Mouse (Mus musculus): Measurements from ENCODE around the gene B2m. TPM values are rescaled to one million over a fixed set of nuclear protein-coding genes. Genes with fewer than 3 reads are reported as not detected.

The B2m gene
- polyA plus RNA-seq, 2 experiments, result 145 to 308 TPM

GRCm38 (mm10) chr2:122159667-122160066 is 12.2 kb downstream of the B2m start:
- WGBS, result 88% methylated on average over 6 of the region's 6 CpGs
- H3K9me3 ChIP-seq (ENCODE audit: control insufficient read depth, low read length), result no peaks in the 10 kb centered on the region
- DNase-seq (ENCODE audit: low spot score) (no peak), ATAC-seq (ENCODE audit: low FRiP score, low read depth) (no peak)
- H3K27me3 ChIP-seq (ENCODE audit: control insufficient read depth, insufficient read depth, low read length), result no peaks in the 10 kb centered on the region
- H3K4me3 ChIP-seq (replicated peaks; ENCODE audit: low read length), result no peak overlapping the region
- peaks cover 6% of the 10 kb centered on the region; the same call in 1 of the 2 replicates for H3K36me3 ChIP-seq (ENCODE audit: control insufficient read depth, insufficient read depth, low read length)
- H3K9ac ChIP-seq (ENCODE audit: low read depth, low read length, severe bottlenecking), result no peak overlapping the region; the same call in 1 of the 2 replicates
- H3K4me1 ChIP-seq (ENCODE audit: control insufficient read depth, insufficient read depth, low read length), result 0 out of 2 replicates have a peak, but pooled peaks cover 4% of the 10 kb centered on the region
- TF ChIP-seq POLR2A (IDR thresholded peaks at IDR 0.05; ENCODE audit: borderline replicate concordance, extremely low read depth, insufficient read depth, insufficient read length), result no peak
- H3K4me2 ChIP-seq (replicated peaks; ENCODE audit: low read depth, low read length, severe bottlenecking), result no peak overlapping the region
- H3K27ac ChIP-seq (replicated peaks; ENCODE audit: low read depth, low read length), result no peak overlapping the region

GRCm38 (mm10) chr2:122160680-122161079 is 13.2 kb downstream of the B2m start, which contains the start of gene Trim69:
Gene Trim69 (plus strand): TSS chr2:122160700.
- DNase-seq (ENCODE audit: low spot score) (peak; percentile 79), ATAC-seq (ENCODE audit: low FRiP score, low read depth) (no peak)

GRCm38 (mm10) chr2:122161542-122161941 is 14.1 kb downstream of the B2m start:
- no peak overlapping the region for H3K4me3 ChIP-seq (replicated peaks; ENCODE audit: low read length)
- no peaks in the 10 kb centered on the region for H3K36me3 ChIP-seq (ENCODE audit: control insufficient read depth, insufficient read depth, low read length)
- no peak overlapping the region for H3K9ac ChIP-seq (ENCODE audit: low read depth, low read length, severe bottlenecking)
- no peak for TF ChIP-seq POLR2A (IDR thresholded peaks at IDR 0.05; ENCODE audit: borderline replicate concordance, extremely low read depth, insufficient read depth, insufficient read length)
- H3K27me3 ChIP-seq (ENCODE audit: control insufficient read depth, insufficient read depth, low read length), result no peaks in the 10 kb centered on the region
- ATAC-seq (ENCODE audit: low FRiP score, low read depth), result no peak
- no peak overlapping the region for H3K27ac ChIP-seq (replicated peaks; ENCODE audit: low read depth, low read length)
- H3K4me2 ChIP-seq (replicated peaks; ENCODE audit: low read depth, low read length, severe bottlenecking), result no peak overlapping the region
- no peak for DNase-seq (ENCODE audit: low spot score)
- 0 out of 2 replicates have a peak, but pooled peaks cover 4% of the 10 kb centered on the region for H3K4me1 ChIP-seq (ENCODE audit: control insufficient read depth, insufficient read depth, low read length)
- H3K9me3 ChIP-seq (ENCODE audit: control insufficient read depth, low read length), result no peaks in the 10 kb centered on the region
- 46% methylated on average over 4 of the region's 4 CpGs for WGBS

More at GRCm38 (mm10) chr2:122160680-122161079, 13.2 kb downstream of the B2m start, which contains the start of gene Trim69:
- H3K27ac ChIP-seq (replicated peaks; ENCODE audit: low read depth, low read length), result no peak within 1 kb of the TSS
- H3K9me3 ChIP-seq (ENCODE audit: control insufficient read depth, low read length), result no peaks in the 10 kb centered on the region
- H3K9ac ChIP-seq (ENCODE audit: low read depth, low read length, severe bottlenecking), result no peak within 1 kb of the TSS; the same call in 1 of the 2 replicates
- no peak within 1 kb of the TSS for H3K4me2 ChIP-seq (replicated peaks; ENCODE audit: low read depth, low read length, severe bottlenecking)
- no peaks in the 10 kb centered on the region for H3K36me3 ChIP-seq (ENCODE audit: control insufficient read depth, insufficient read depth, low read length)
- WGBS, result 46% methylated on average over 2 of the region's 2 CpGs
- no peak for TF ChIP-seq POLR2A (IDR thresholded peaks at IDR 0.05; ENCODE audit: borderline replicate concordance, extremely low read depth, insufficient read depth, insufficient read length)
- H3K4me1 ChIP-seq (ENCODE audit: control insufficient read depth, insufficient read depth, low read length), result 0 out of 2 replicates have a peak, but pooled peaks cover 4% of the 10 kb centered on the region
- H3K4me3 ChIP-seq (replicated peaks; ENCODE audit: low read length), result no peak within 1 kb of the TSS
- no peaks in the 10 kb centered on the region for H3K27me3 ChIP-seq (ENCODE audit: control insufficient read depth, insufficient read depth, low read length)

GRCm38 (mm10) chr2:122162529-122162928 is 15.0 kb downstream of the B2m start:
- WGBS, result 84% methylated on average over 2 of the region's 2 CpGs
- DNase-seq (ENCODE audit: low spot score) (no peak), ATAC-seq (ENCODE audit: low FRiP score, low read depth) (no peak)
- H3K36me3 ChIP-seq (ENCODE audit: control insufficient read depth, insufficient read depth, low read length), result no peaks in the 10 kb centered on the region
- H3K9me3 ChIP-seq (ENCODE audit: control insufficient read depth, low read length), result no peaks in the 10 kb centered on the region
- no peak overlapping the region for H3K4me2 ChIP-seq (replicated peaks; ENCODE audit: low read depth, low read length, severe bottlenecking)
- no peak overlapping the region for H3K9ac ChIP-seq (ENCODE audit: low read depth, low read length, severe bottlenecking)
- no peak overlapping the region for H3K4me3 ChIP-seq (replicated peaks; ENCODE audit: low read length)
- 0 out of 2 replicates have a peak, but pooled peaks cover 4% of the 10 kb centered on the region for H3K4me1 ChIP-seq (ENCODE audit: control insufficient read depth, insufficient read depth, low read length)
- H3K27ac ChIP-seq (replicated peaks; ENCODE audit: low read depth, low read length), result no peak overlapping the region
- no peak for TF ChIP-seq POLR2A (IDR thresholded peaks at IDR 0.05; ENCODE audit: borderline replicate concordance, extremely low read depth, insufficient read depth, insufficient read length)
- no peaks in the 10 kb centered on the region for H3K27me3 ChIP-seq (ENCODE audit: control insufficient read depth, insufficient read depth, low read length)

GRCm38 (mm10) chr2:122163430-122164195 is 16.1 kb downstream of the B2m start:
- H3K36me3 ChIP-seq (ENCODE audit: control insufficient read depth, insufficient read depth, low read length), result no peaks in the 10 kb centered on the region
- no peak for TF ChIP-seq POLR2A (IDR thresholded peaks at IDR 0.05; ENCODE audit: borderline replicate concordance, extremely low read depth, insufficient read depth, insufficient read length)
- 0 out of 2 replicates have a peak, but pooled peaks cover 4% of the 10 kb centered on the region for H3K4me1 ChIP-seq (ENCODE audit: control insufficient read depth, insufficient read depth, low read length)
- no peak overlapping the region for H3K9ac ChIP-seq (ENCODE audit: low read depth, low read length, severe bottlenecking)
- no peak overlapping the region for H3K4me3 ChIP-seq (replicated peaks; ENCODE audit: low read length)
- DNase-seq (ENCODE audit: low spot score) (no peak), ATAC-seq (ENCODE audit: low FRiP score, low read depth) (no peak)
- no peaks in the 10 kb centered on the region for H3K27me3 ChIP-seq (ENCODE audit: control insufficient read depth, insufficient read depth, low read length)
- no peak overlapping the region for H3K27ac ChIP-seq (replicated peaks; ENCODE audit: low read depth, low read length)
- no peaks in the 10 kb centered on the region for H3K9me3 ChIP-seq (ENCODE audit: control insufficient read depth, low read length)
- 61% methylated on average over 13 of the region's 13 CpGs for WGBS
- no peak overlapping the region for H3K4me2 ChIP-seq (replicated peaks; ENCODE audit: low read depth, low read length, severe bottlenecking)

All from limb, embryonic 14.5 days (tissue).